Mouse (Mus musculus) heart, adult 2 months (tissue): ENCODE measurements around the gene Zfp13. TPM values are rescaled to one million over a fixed set of nuclear protein-coding genes. Genes with fewer than 3 reads are reported as not detected.
A peak's percentile ranks its signal among the peaks of the same experiment; 100 is the strongest.

Source experiments
- DNase-seq, 2 experiments: peaks; one replicate each; pipeline ENCODE4 v3.0.0; 2021
- H3K27ac ChIP-seq: fragments of 200-600 bp; 2 replicates; pipeline ENCODE4 v1.8.1; 2022
- H3K27me3 ChIP-seq: fragments of 200-500 bp; 2 replicates; pipeline ENCODE4 v1.6.1; 2012; ENCODE audit warnings: mild to moderate bottlenecking, low read length, inconsistent platforms, mixed read lengths; ENCODE audit not compliant: control insufficient read depth, insufficient read depth
- H3K36me3 ChIP-seq: fragments of 200-500 bp; 2 replicates; pipeline ENCODE4 v1.6.1; 2012; ENCODE audit warnings: low read length, inconsistent platforms; ENCODE audit not compliant: control insufficient read depth, insufficient read depth
- H3K4me1 ChIP-seq: fragments of 200-500 bp; 2 replicates; pipeline ENCODE4 v1.6.1; 2011; ENCODE audit warnings: low read length; ENCODE audit not compliant: control insufficient read depth, insufficient read depth
- H3K4me3 ChIP-seq: fragments of 200-600 bp; 2 replicates; pipeline ENCODE4 v1.8.1; 2022
- H3K79me2 ChIP-seq: fragments of 200-500 bp; replicated peaks from 2 replicates; pipeline ENCODE4 v1.6.1; 2012; ENCODE audit warnings: mild to moderate bottlenecking, inconsistent platforms, low read length, moderate library complexity, mixed read lengths; ENCODE audit not compliant: control insufficient read depth, insufficient read depth
- H3K9ac ChIP-seq: fragments of 200-500 bp; 2 replicates; pipeline ENCODE4 v1.6.1; 2012; ENCODE audit warnings: low read depth, mild to moderate bottlenecking, control low read depth, inconsistent platforms, low read length, mixed read lengths
- CTCF ChIP-seq: fragments of 200-600 bp; IDR thresholded peaks from 2 replicates; pipeline ENCODE4 v1.8.1; 2022; ENCODE audit warnings: antibody characterized with exemption, mild to moderate bottlenecking, moderate library complexity
- EP300 ChIP-seq: fragments of 200-500 bp; IDR thresholded peaks from 2 replicates; pipeline ENCODE4 v1.6.1; 2011; ENCODE audit warnings: low read depth, low read length, control low read depth; ENCODE audit not compliant: insufficient read depth
- POLR2A ChIP-seq: fragments of 200-500 bp; IDR thresholded peaks from 2 replicates; pipeline ENCODE4 v1.6.1; 2011; ENCODE audit warnings: mild to moderate bottlenecking, low read depth, low read length, control low read depth; ENCODE audit not compliant: insufficient read depth
- WGBS: fragments of 180-500 bp; shearing (Covaris S2); methylation state at CpG from one replicate; pipeline ENCODE4 v1.1.7; 2018; 5-methylcytosine and 5-hydroxymethylcytosine counted together
- intact Hi-C: fragments of 180-260 bp; cut with DNase I; formaldehyde crosslinking; loops from one replicate; pipeline ENCODE4 v1.15.1; 2025
- polyA plus RNA-seq: library from polyadenylated mRNA; depleted of rRNA; stranded (reverse); fragments of >200 nt; gene quantifications from 2 replicates; pipeline ENCODE4 v1.2.3, GENCODE M21; 2012
- total RNA-seq, 2 experiments: library from RNA; stranded (reverse); gene quantifications; 2 replicates each; pipeline ENCODE4 v1.2.3; 2021

Zfp13 gene
- total and polyA plus RNA-seq, 3 experiments, result 2.2 to 3.6 (median 2.8) TPM

GRCm38 (mm10) chr17:23627813-23628212 lies 28.5 kb upstream of the Zfp13 start:
- no peaks in the 10 kb centered on the region for H3K4me1 ChIP-seq
- no peaks in the 10 kb centered on the region for H3K27me3 ChIP-seq
- no peak overlapping the region for H3K27ac ChIP-seq
- intact Hi-C loops, result no loop called here
- WGBS, result 36% methylated on average over 7 of the region's 7 CpGs
- H3K36me3 ChIP-seq, result no peaks in the 10 kb centered on the region
- H3K4me3 ChIP-seq, result no peak overlapping the region
- H3K79me2 ChIP-seq, result no peaks in the 10 kb centered on the region
- TF ChIP-seq POLR2A (no peak), CTCF (no peak), EP300 (no peak)
- DNase-seq, result no peak
- no peak overlapping the region for H3K9ac ChIP-seq

- 41% methylated on average over 7 of the region's 7 CpGs for WGBS
- Histone ChIP-seq H3K27me3 (no peaks in the 10 kb centered on the region), H3K27ac (no peak overlapping the region), H3K4me1 (no peaks in the 10 kb centered on the region), H3K79me2 (no peaks in the 10 kb centered on the region), H3K36me3 (no peaks in the 10 kb centered on the region), H3K4me3 (no peak overlapping the region), H3K9ac (no peak overlapping the region)
- TF ChIP-seq CTCF, result no peak
- intact Hi-C loops, result no loop called here
- DNase-seq, result no peak
Observed at GRCm38 (mm10) chr17:23620351-23620750, 21.1 kb upstream of the Zfp13 start.

GRCm38 (mm10) chr17:23617087-23617486 lies 17.8 kb upstream of the Zfp13 start:
- Histone ChIP-seq H3K9ac (no peak overlapping the region), H3K79me2 (no peaks in the 10 kb centered on the region), H3K4me3 (no peak overlapping the region), H3K36me3 (no peaks in the 10 kb centered on the region), H3K27me3 (no peaks in the 10 kb centered on the region), H3K27ac (no peak overlapping the region), H3K4me1 (no peaks in the 10 kb centered on the region)
- DNase-seq, result no peak
- intact Hi-C loops, result no loop called here
- TF ChIP-seq CTCF (no peak), EP300 (no peak), POLR2A (no peak)
- WGBS, result 43% methylated on average over 9 of the region's 9 CpGs

GRCm38 (mm10) chr17:23610361-23610800 lies 11.1 kb upstream of the Zfp13 start:
- peak; percentile 82 for TF ChIP-seq CTCF
- TF ChIP-seq POLR2A, result no peak
- no peak for TF ChIP-seq EP300
- no peaks in the 10 kb centered on the region for H3K79me2 ChIP-seq

GRCm38 (mm10) chr17:23609612-23610011 lies 10.3 kb upstream of the Zfp13 start:
- H3K36me3 ChIP-seq, result no peaks in the 10 kb centered on the region
- H3K4me1 ChIP-seq, result no peaks in the 10 kb centered on the region
- intact Hi-C loops, result loop anchor here (1.0 kb wide), 1 partner anchor 39 kb away; no protein-coding TSS in a partner anchor
- H3K27me3 ChIP-seq, result no peaks in the 10 kb centered on the region
- DNase-seq, result no peak
- no peak for TF ChIP-seq CTCF
- TF ChIP-seq POLR2A, result no peak
- no peak for TF ChIP-seq EP300
- H3K27ac ChIP-seq, result no peak overlapping the region
- no peak overlapping the region for H3K9ac ChIP-seq
- no peak overlapping the region for H3K4me3 ChIP-seq
- no peaks in the 10 kb centered on the region for H3K79me2 ChIP-seq
- WGBS, result 90% methylated on average over 24 of the region's 24 CpGs

More at GRCm38 (mm10) chr17:23610361-23610800, 11.1 kb upstream of the Zfp13 start:
- Histone ChIP-seq H3K27me3 (no peaks in the 10 kb centered on the region), H3K36me3 (no peaks in the 10 kb centered on the region), H3K4me1 (no peaks in the 10 kb centered on the region), H3K9ac (no peak overlapping the region), H3K27ac (no peak overlapping the region), H3K4me3 (no peak overlapping the region)
- 77% methylated on average over 28 of the region's 28 CpGs for WGBS
- intact Hi-C loops, result loop anchor here (1.0 kb wide), 1 partner anchor 40 kb away; no protein-coding TSS in a partner anchor
- DNase-seq, result peak; percentile 61 to 66

GRCm38 (mm10) chr17:23605220-23605619 lies 5.9 kb upstream of the Zfp13 start:
- WGBS, result 82% methylated on average over 8 of the region's 8 CpGs
- no peaks in the 10 kb centered on the region for H3K27me3 ChIP-seq
- intact Hi-C loops, result no loop called here

More at GRCm38 (mm10) chr17:23605220-23605619, 5.9 kb upstream of the Zfp13 start:
- TF ChIP-seq EP300, result no peak
- TF ChIP-seq CTCF, result no peak
- no peak for TF ChIP-seq POLR2A
- Histone ChIP-seq H3K36me3 (no peaks in the 10 kb centered on the region), H3K79me2 (no peaks in the 10 kb centered on the region), H3K9ac (no peak overlapping the region), H3K27ac (no peak overlapping the region), H3K4me1 (no peaks in the 10 kb centered on the region), H3K4me3 (no peak overlapping the region)
- DNase-seq, result no peak
